Mouse (Mus musculus): ENCODE measurements around the gene Ell. TPM values are rescaled to one million over a fixed set of nuclear protein-coding genes. Genes with fewer than 3 reads are reported as not detected.
"Not testable (repeated sequence)": the region's sequence is repeated elsewhere in the genome, so short reads cannot be mapped to it uniquely, and the experiment has no call there.

Gene Ell
- polyA plus RNA-seq, 1 experiment from 2014 or later: 17.8 TPM

DNA sequence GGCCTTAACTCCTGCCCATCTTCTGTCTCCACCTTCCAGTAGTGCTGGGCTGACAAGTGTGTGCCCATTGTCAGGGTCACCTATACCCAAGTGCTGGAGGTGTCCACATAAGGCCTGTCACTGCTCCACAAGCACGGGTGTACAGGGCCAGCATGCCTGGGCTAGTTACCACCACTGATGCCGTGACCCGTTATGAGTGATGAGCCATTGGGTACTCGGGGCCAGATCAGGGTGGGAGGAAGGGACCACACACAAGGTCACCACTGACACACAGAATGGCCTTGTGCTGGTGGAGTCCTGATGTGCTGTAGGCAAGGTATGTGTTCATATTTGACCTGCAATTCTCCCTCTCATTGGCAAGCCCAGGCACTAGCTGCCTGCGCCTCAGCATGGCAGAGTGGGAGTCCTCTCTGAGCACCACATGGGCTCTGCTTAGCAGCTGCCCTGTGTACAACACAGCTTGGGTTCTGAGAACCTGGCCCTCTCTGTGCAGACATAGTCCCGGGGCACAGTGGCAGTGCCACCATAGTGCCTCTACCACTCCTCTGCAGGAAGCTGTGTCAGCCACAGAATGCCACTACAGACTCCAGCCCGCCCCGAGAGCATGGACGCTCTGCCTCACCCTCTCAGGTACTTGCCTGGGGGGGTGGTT lies 45.5 kb downstream of the Ell start:
- WGBS: 95% methylated on average over 9 of the region's 9 CpGs
- no peak overlapping the region for H3K4me2 ChIP-seq (ENCODE audit: low read depth, low read length)
- no peaks in the 10 kb centered on the region for H3K9me3 ChIP-seq (ENCODE audit: control insufficient read depth, low read length)
- H3K27ac ChIP-seq (ENCODE audit: low read depth, low read length): no peak overlapping the region
- peaks cover 53% of the 10 kb centered on the region for H3K36me3 ChIP-seq (ENCODE audit: control insufficient read depth, insufficient read depth, low read length)
- peak; percentile 16; the same call in 1 of the 2 replicates for ATAC-seq (ENCODE audit: low read depth)
- no peak overlapping the region for H3K4me3 ChIP-seq (ENCODE audit: low read depth, low read length)
- H3K4me1 ChIP-seq (ENCODE audit: control insufficient read depth, insufficient read depth, low read length): no peaks in the 10 kb centered on the region
- no peaks in the 10 kb centered on the region for H3K27me3 ChIP-seq (ENCODE audit: control insufficient read depth, insufficient read depth, low read length)
- no peak overlapping the region for H3K9ac ChIP-seq (replicated peaks; ENCODE audit: low read depth, low read length)

GRCm38 (mm10) chr8:70585258-70585652 lies 46.0 kb downstream of the Ell start:
- peak; percentile 75; the same call in 1 of the 2 replicates for ATAC-seq (ENCODE audit: low read depth)
- no peak overlapping the region for H3K9ac ChIP-seq (replicated peaks; ENCODE audit: low read depth, low read length)
- no peaks in the 10 kb centered on the region for H3K4me1 ChIP-seq (ENCODE audit: control insufficient read depth, insufficient read depth, low read length)
- H3K27me3 ChIP-seq (ENCODE audit: control insufficient read depth, insufficient read depth, low read length): no peaks in the 10 kb centered on the region
- H3K27ac ChIP-seq (ENCODE audit: low read depth, low read length): no peak overlapping the region
- 44% methylated on average over 7 of the region's 7 CpGs for WGBS
- no peaks in the 10 kb centered on the region for H3K9me3 ChIP-seq (ENCODE audit: control insufficient read depth, low read length)
- no peak overlapping the region for H3K4me2 ChIP-seq (ENCODE audit: low read depth, low read length)
- H3K36me3 ChIP-seq (ENCODE audit: control insufficient read depth, insufficient read depth, low read length): peaks cover 52% of the 10 kb centered on the region
- H3K4me3 ChIP-seq (ENCODE audit: low read depth, low read length): no peak overlapping the region

GRCm38 (mm10) chr8:70587955-70588354 lies 48.7 kb downstream of the Ell start:
- H3K9me3 ChIP-seq (ENCODE audit: control insufficient read depth, low read length); H3K9ac ChIP-seq (replicated peaks; ENCODE audit: low read depth, low read length); ATAC-seq (ENCODE audit: low read depth); H3K4me2 ChIP-seq (ENCODE audit: low read depth, low read length); H3K27ac ChIP-seq (ENCODE audit: low read depth, low read length); H3K4me1 ChIP-seq (ENCODE audit: control insufficient read depth, insufficient read depth, low read length); H3K4me3 ChIP-seq (ENCODE audit: low read depth, low read length); H3K27me3 ChIP-seq (ENCODE audit: control insufficient read depth, insufficient read depth, low read length): not testable (repeated sequence)
- H3K36me3 ChIP-seq (ENCODE audit: control insufficient read depth, insufficient read depth, low read length): peaks cover 37% of the 10 kb centered on the region
- WGBS: 96% methylated on average over 4 of the region's 4 CpGs

GRCm38 (mm10) chr8:70591569-70591968 lies 52.3 kb downstream of the Ell start:
- ATAC-seq (ENCODE audit: low read depth): no peak
- Histone ChIP-seq H3K27ac (ENCODE audit: low read depth, low read length) (no peak overlapping the region), H3K4me3 (ENCODE audit: low read depth, low read length) (no peak overlapping the region), H3K9me3 (ENCODE audit: control insufficient read depth, low read length) (no peaks in the 10 kb centered on the region), H3K27me3 (ENCODE audit: control insufficient read depth, insufficient read depth, low read length) (no peaks in the 10 kb centered on the region), H3K36me3 (ENCODE audit: control insufficient read depth, insufficient read depth, low read length) (peaks cover 13% of the 10 kb centered on the region), H3K4me2 (ENCODE audit: low read depth, low read length) (no peak overlapping the region), H3K4me1 (ENCODE audit: control insufficient read depth, insufficient read depth, low read length) (peaks cover 13% of the 10 kb centered on the region; the same call in 1 of the 2 replicates), H3K9ac (replicated peaks; ENCODE audit: low read depth, low read length) (no peak overlapping the region)
- 92% methylated on average over 12 of the region's 12 CpGs for WGBS

GRCm38 (mm10) chr8:70593173-70593572 lies 53.9 kb downstream of the Ell start:
- no peak overlapping the region for H3K9ac ChIP-seq (replicated peaks; ENCODE audit: low read depth, low read length)
- no peak for ATAC-seq (ENCODE audit: low read depth)

DNA sequence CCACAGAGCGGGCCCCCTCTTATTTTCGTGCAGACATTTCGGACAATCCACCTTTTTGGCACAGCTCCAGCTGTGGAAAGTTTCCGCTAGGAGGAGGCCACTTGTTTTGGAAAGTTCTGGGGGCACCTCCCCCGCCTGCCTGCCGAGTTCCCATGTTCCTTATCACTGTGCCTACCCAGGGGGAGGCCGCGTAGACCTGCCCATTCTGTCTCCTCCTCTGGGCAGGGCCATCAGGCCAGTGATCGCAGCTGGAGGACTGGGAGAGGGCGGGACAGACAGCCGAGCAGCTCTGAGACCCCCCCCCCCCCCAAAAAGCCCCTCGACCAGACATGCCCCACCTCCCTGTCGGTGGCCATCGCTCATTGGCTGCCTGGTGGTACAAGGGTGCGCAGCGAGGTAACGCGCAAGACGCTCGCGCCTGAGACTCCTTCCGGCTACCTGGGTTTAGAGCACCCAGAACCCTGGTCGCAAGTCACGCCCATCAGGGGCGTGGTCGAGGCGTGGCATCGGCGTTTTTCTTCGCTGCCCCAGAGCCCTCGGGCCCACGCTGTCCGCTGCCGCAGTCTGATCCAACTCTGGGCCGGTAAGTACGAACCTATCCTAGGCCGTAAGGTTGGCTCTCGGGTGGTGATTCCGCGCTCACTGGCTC lies 54.8 kb downstream of the Ell start, which contains the start of gene Isyna1:
Gene Isyna1 (plus strand): TSS at position 413 of the 649 bp plus-strand sequence.
- peak within 1 kb of the TSS; percentile 97 for H3K4me2 ChIP-seq (ENCODE audit: low read depth, low read length)
- WGBS: under 1% methylated on average over 40 of the region's 40 CpGs
- no peaks in the 10 kb centered on the region for H3K27me3 ChIP-seq (ENCODE audit: control insufficient read depth, insufficient read depth, low read length)
- H3K9me3 ChIP-seq (ENCODE audit: control insufficient read depth, low read length): no peaks in the 10 kb centered on the region
- H3K4me1 ChIP-seq (ENCODE audit: control insufficient read depth, insufficient read depth, low read length): peaks cover 35% of the 10 kb centered on the region
- peak; percentile 84 for ATAC-seq (ENCODE audit: low read depth)
- peak within 1 kb of the TSS; percentile 73 for H3K9ac ChIP-seq (replicated peaks; ENCODE audit: low read depth, low read length)
- H3K36me3 ChIP-seq (ENCODE audit: control insufficient read depth, insufficient read depth, low read length): peaks cover 8% of the 10 kb centered on the region
- peak within 1 kb of the TSS; percentile 71 for H3K27ac ChIP-seq (ENCODE audit: low read depth, low read length)
- H3K4me3 ChIP-seq (ENCODE audit: low read depth, low read length): peak within 1 kb of the TSS; percentile 62

More at GRCm38 (mm10) chr8:70593173-70593572, 53.9 kb downstream of the Ell start:
- H3K4me2 ChIP-seq (ENCODE audit: low read depth, low read length): peak overlapping the region; percentile 97; the same call in 1 of the 2 replicates
- peak overlapping the region; percentile 35 for H3K27ac ChIP-seq (ENCODE audit: low read depth, low read length)
- H3K4me1 ChIP-seq (ENCODE audit: control insufficient read depth, insufficient read depth, low read length): peaks cover 26% of the 10 kb centered on the region
- H3K27me3 ChIP-seq (ENCODE audit: control insufficient read depth, insufficient read depth, low read length): no peaks in the 10 kb centered on the region
- H3K4me3 ChIP-seq (ENCODE audit: low read depth, low read length): no peak overlapping the region
- peaks cover 13% of the 10 kb centered on the region for H3K36me3 ChIP-seq (ENCODE audit: control insufficient read depth, insufficient read depth, low read length)
- no peaks in the 10 kb centered on the region for H3K9me3 ChIP-seq (ENCODE audit: control insufficient read depth, low read length)
- WGBS: 52% methylated on average over 8 of the region's 8 CpGs

DNA sequence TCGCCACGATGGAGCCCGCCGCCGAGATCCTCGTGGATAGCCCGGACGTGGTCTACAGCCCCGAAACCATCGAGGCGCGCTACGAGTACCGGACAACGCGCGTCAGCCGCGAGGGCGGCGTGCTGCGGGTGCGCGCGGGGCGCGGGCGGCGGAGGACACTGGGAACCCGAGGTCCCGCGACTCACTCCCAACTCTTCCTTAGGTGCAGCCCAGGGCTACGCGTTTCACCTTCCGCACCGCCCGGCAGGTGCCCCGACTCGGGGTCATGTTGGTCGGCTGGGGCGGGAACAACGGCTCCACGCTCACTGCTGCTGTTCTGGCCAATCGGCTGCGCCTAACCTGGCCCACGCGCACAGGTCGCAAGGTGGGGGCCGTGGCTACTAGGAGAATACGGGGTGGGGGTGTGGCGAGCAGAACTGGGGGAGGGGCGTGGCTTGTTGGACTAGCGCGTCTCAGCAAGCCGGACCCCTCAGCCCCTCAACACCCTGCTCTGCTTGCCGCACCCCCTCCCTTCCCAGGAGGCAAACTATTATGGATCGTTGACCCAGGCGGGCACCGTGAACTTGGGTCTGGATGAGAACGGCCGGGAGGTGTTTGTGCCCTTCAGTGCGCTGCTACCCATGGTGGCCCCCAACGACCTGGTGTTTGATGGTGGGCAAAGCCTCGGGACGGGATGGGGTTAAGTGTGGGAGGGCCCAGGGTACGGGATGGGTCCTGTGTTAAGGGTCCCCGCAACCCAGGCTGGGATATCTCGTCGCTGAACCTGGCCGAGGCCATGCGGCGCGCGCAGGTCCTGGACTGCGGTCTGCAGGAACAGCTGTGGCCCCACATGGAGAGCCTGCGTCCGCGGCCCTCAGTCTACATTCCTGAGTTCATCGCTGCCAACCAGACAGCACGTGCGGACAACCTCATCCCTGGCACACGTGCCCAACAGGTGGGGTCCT lies 55.6 kb downstream of the Ell start:
- Histone ChIP-seq H3K9me3 (ENCODE audit: control insufficient read depth, low read length) (no peaks in the 10 kb centered on the region), H3K4me3 (ENCODE audit: low read depth, low read length) (peak overlapping the region; percentile 62), H3K27me3 (ENCODE audit: control insufficient read depth, insufficient read depth, low read length) (no peaks in the 10 kb centered on the region), H3K27ac (ENCODE audit: low read depth, low read length) (peak overlapping the region; percentile 71), H3K4me1 (ENCODE audit: control insufficient read depth, insufficient read depth, low read length) (peaks cover 37% of the 10 kb centered on the region), H3K9ac (replicated peaks; ENCODE audit: low read depth, low read length) (peak overlapping the region; percentile 73), H3K36me3 (ENCODE audit: control insufficient read depth, insufficient read depth, low read length) (peaks cover 7% of the 10 kb centered on the region), H3K4me2 (ENCODE audit: low read depth, low read length) (peak overlapping the region; percentile 97)
- WGBS: 9% methylated on average over 81 of the region's 82 CpGs
- peak; percentile 25 for ATAC-seq (ENCODE audit: low read depth)

DNA sequence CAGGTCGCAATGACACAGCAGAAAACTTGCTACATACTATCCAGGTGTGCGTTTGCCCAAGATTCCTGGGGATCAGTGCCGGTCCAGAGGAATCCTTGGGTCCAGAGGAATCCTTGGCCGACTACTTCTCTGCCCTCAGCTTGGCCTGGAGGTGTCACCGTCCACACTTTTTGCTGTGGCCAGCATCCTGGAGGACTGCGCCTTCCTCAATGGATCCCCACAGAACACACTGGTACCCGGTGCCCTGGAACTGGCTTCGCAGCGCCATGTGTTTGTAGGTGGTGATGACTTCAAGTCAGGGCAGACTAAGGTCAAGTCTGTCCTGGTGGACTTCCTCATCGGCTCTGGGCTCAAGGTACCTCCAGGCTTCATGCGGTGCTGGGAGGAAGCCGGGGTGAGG lies 56.6 kb downstream of the Ell start:
- no peak for ATAC-seq (ENCODE audit: low read depth)
- 97% methylated on average over 12 of the region's 12 CpGs for WGBS
- Histone ChIP-seq H3K9me3 (ENCODE audit: control insufficient read depth, low read length) (no peaks in the 10 kb centered on the region), H3K4me1 (ENCODE audit: control insufficient read depth, insufficient read depth, low read length) (peaks cover 46% of the 10 kb centered on the region), H3K4me2 (ENCODE audit: low read depth, low read length) (no peak overlapping the region), H3K9ac (replicated peaks; ENCODE audit: low read depth, low read length) (no peak overlapping the region), H3K36me3 (ENCODE audit: control insufficient read depth, insufficient read depth, low read length) (no peaks in the 10 kb centered on the region; the same call in 1 of the 2 replicates), H3K27me3 (ENCODE audit: control insufficient read depth, insufficient read depth, low read length) (no peaks in the 10 kb centered on the region), H3K4me3 (ENCODE audit: low read depth, low read length) (peak overlapping the region; percentile 62; the same call in 1 of the 2 replicates), H3K27ac (ENCODE audit: low read depth, low read length) (no peak overlapping the region)
